Mouse (Mus musculus) adrenal gland, postnatal 0 days (tissue): Measurements from ENCODE around the gene Mindy4b-ps. TPM values are rescaled to one million over a fixed set of nuclear protein-coding genes. Genes with fewer than 3 reads are reported as not detected.

Experiments used
- polyA plus RNA-seq: library from polyadenylated mRNA; unstranded; fragments of >200 nt; fragmentation: Nextera tagmentation; extraction: Ambion mirVana; gene quantifications from 2 replicates; pipeline ENCODE4 v1.2.1, GENCODE M21; 2015

The Mindy4b-ps gene
- polyA plus RNA-seq = not detected in 2 replicates

GRCm38 (mm10) chr3:58822211-58822610 lies at the start of gene Mindy4b-ps:
TSS of gene Mindy4b-ps (minus strand) at chr3:58822311.

Other genes starting within 250 kb of the Mindy4b-ps start
- gene Selenot, start 245.7 kb downstream of the Mindy4b-ps start, polyA plus RNA-seq = 16.7 and 18.1 TPM in 2 replicates
- gene Erich6, start 185.1 kb downstream of the Mindy4b-ps start, polyA plus RNA-seq = 0.08 TPM in 1 of 2 replicates, not detected in the other
- gene Siah2, start 129.9 kb downstream of the Mindy4b-ps start, polyA plus RNA-seq = 4.2 and 7.2 TPM in 2 replicates
- 0.11 TPM in 1 of 2 replicates, not detected in the other for gene Clrn1, start 63.0 kb upstream of the Mindy4b-ps start, polyA plus RNA-seq
- gene Med12l, start 183.5 kb upstream of the Mindy4b-ps start, polyA plus RNA-seq = 1.3 and 3.0 TPM in 2 replicates